8 mouse cellular contexts compared by ENCODE assay signal in the genomic region with DNA sequence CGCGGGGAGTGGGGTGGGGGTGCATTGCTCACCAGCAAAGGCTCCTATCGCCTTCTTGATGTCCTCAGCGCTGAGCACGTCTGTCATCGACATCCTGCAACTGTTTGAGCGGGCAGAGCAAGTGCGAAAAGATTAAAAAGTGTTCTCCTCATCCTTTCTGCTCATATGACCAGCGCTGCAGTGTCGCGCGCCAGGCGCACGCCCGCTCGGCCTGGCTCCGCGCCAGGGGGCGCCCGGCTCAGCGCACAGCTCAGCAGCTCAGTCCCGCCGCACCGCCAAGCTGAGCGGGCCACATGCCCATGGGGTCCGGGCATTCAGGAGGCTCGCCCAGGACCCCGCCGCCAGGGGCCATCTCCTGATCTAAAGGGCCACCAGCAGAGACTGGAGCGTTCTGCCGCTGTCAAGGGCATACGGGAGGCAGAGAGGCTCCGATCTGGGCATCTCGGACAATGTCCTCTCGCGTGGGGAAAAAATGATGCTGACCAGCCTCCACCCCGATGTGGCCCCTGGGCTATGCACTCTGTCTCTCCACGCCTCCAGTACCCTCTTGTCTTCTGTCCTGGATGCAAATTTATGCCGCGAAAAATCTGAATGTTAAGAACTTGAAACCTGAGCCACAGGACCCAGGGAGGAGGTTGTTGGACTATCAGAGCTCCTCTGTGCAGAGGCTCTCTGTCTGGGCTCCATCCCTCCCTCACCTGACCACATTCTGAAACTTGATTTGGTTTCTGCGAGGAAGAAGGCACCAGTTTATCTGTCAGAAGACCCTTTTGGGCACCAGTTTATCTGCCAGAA. TPM values are rescaled to one million over a fixed set of nuclear protein-coding genes. Genes with fewer than 3 reads are reported as not detected.
DNase-seq lines count a peak whose midpoint lies in the region; ATAC-seq and TF ChIP-seq lines count a peak whose summit lies in the region.

No protein-coding gene starts in this region.

- whole genome bisulfite sequencing in cerebellum, adult 2 months, result 2% methylated on average over 41 of the region's 41 CpGs
- WGBS in forebrain, embryonic 15.5 days, result under 1% methylated on average over 41 of the region's 41 CpGs
- WGBS in kidney, adult 2 months, result 3% methylated on average over 41 of the region's 41 CpGs
- WGBS in liver, embryonic 13.5 days (ENCODE audit: insufficient replicate concordance), result 3% methylated on average over 41 of the region's 41 CpGs

- peak; percentile 29 for DNase-seq in thymus, postnatal 14 days
- no peak for DNase-seq in thymus, postnatal 0 days (ENCODE audit: low spot score)
- DNase-seq in cerebellum, adult 2 months, result peak; percentile 67 to 68
- DNase-seq in kidney, adult 2 months, result peak; percentile 7
- no peak for DNase-seq in liver, embryonic 13.5 days
- peak; percentile 68 to 75 for DNase-seq in right cerebral cortex, postnatal 10 days (ENCODE audit: low spot score in 2 of 2)
- no peak for DNase-seq in T-cell, adult 2 months (ENCODE audit: low spot score)

- H3K4me1 ChIP-seq in cerebellum, adult 2 months (ENCODE audit: control insufficient read depth, insufficient read depth, low read length), result no peaks in the 10 kb centered on the region; the same call in 1 of the 2 replicates
- H3K4me1 ChIP-seq in forebrain, embryonic 15.5 days, result peaks cover 15% of the 10 kb centered on the region
- no peaks in the 10 kb centered on the region for H3K4me1 ChIP-seq in kidney, adult 2 months (ENCODE audit: control insufficient read depth, insufficient read depth, low read length)
- 0 out of 2 replicates have a peak, but pooled peaks cover 4% of the 10 kb centered on the region for H3K4me1 ChIP-seq in liver, embryonic 13.5 days (replicated peaks)

- no peak for TF ChIP-seq CTCF in cerebellum, adult 2 months (IDR thresholded peaks at IDR 0.05; ENCODE audit: borderline replicate concordance, insufficient read depth, low read depth, low read length)
- TF ChIP-seq CTCF in kidney, adult 2 months (conservative IDR thresholded peaks at IDR 0.05; ENCODE audit: insufficient read depth, insufficient read length, low read depth, low read length), result no peak

- H3K27me3 ChIP-seq in cerebellum, adult 2 months (ENCODE audit: control insufficient read depth, insufficient read depth, low read length), result peaks cover 1% of the 10 kb centered on the region; the same call in 1 of the 2 replicates
- peaks cover 15% of the 10 kb centered on the region for H3K27me3 ChIP-seq in forebrain, embryonic 15.5 days
- H3K27me3 ChIP-seq in kidney, adult 2 months (replicated peaks; ENCODE audit: control insufficient read depth, insufficient read depth, low read length), result no peaks in the 10 kb centered on the region
- H3K27me3 ChIP-seq in liver, embryonic 13.5 days, result peaks cover 60% of the 10 kb centered on the region

- H3K36me3 ChIP-seq in forebrain, embryonic 15.5 days, result no peaks in the 10 kb centered on the region
- no peaks in the 10 kb centered on the region for H3K36me3 ChIP-seq in kidney, adult 2 months (ENCODE audit: control insufficient read depth, insufficient read depth, low read length)
- H3K36me3 ChIP-seq in liver, embryonic 13.5 days, result no peaks in the 10 kb centered on the region

- H3K4me3 ChIP-seq in cerebellum, adult 2 months (replicated peaks; ENCODE audit: insufficient read depth, low read depth, low read length), result peak overlapping the region; percentile 37
- peak overlapping the region; percentile 36 for H3K4me3 ChIP-seq in forebrain, embryonic 15.5 days
- no peak overlapping the region for H3K4me3 ChIP-seq in kidney, adult 2 months (ENCODE audit: insufficient read depth, low read depth, low read length)
- 0 out of 2 replicates have a peak overlapping the region, but pooled peaks have one; percentile 18 for H3K4me3 ChIP-seq in liver, embryonic 13.5 days (replicated peaks)

- H3K9ac ChIP-seq in forebrain, embryonic 15.5 days (replicated peaks), result peak overlapping the region; percentile 39
- no peak overlapping the region for H3K9ac ChIP-seq in liver, embryonic 13.5 days

- peak overlapping the region; percentile 71 for H3K4me2 ChIP-seq in forebrain, embryonic 15.5 days (replicated peaks)
- H3K4me2 ChIP-seq in liver, embryonic 13.5 days, result peak overlapping the region; percentile 35

- TF ChIP-seq POLR2A in cerebellum, adult 2 months (IDR thresholded peaks at IDR 0.05; ENCODE audit: borderline replicate concordance, insufficient read depth, low read length), result 0 out of 2 replicates have a peak, but pooled peaks have one; percentile 12
- TF ChIP-seq POLR2A in kidney, adult 2 months (IDR thresholded peaks at IDR 0.05; ENCODE audit: low read depth, low read length), result no peak

- no peaks in the 10 kb centered on the region for H3K9me3 ChIP-seq in forebrain, embryonic 15.5 days
- no peaks in the 10 kb centered on the region for H3K9me3 ChIP-seq in liver, embryonic 13.5 days (replicated peaks)

- peak; percentile 82; the same call in 1 of the 2 replicates for ATAC-seq in forebrain, embryonic 15.5 days (replicated peaks)
- ATAC-seq in liver, embryonic 13.5 days (ENCODE audit: low read depth), result no peak

- no peak overlapping the region for H3K27ac ChIP-seq in cerebellum, adult 2 months (ENCODE audit: insufficient read depth, low read length)
- H3K27ac ChIP-seq in forebrain, embryonic 15.5 days (replicated peaks), result no peak overlapping the region
- no peak overlapping the region for H3K27ac ChIP-seq in kidney, adult 2 months (ENCODE audit: insufficient read depth, low read depth, low read length)
- H3K27ac ChIP-seq in liver, embryonic 13.5 days, result no peak overlapping the region

RNA-seq across cellular contexts. Expression of a gene that starts 1.9 kb away (rescaled TPM):
- polyA plus RNA-seq in thymus, postnatal 0 days (2015; fragmentation: Nextera tagmentation; extraction: Ambion mirVana), result 1.1 and 1.4 TPM in 2 replicates
- 1,013 and 1,016 TPM in 2 replicates for polyA plus RNA-seq in cerebellum, adult 2 months (2012; rRNA removed)
- polyA plus RNA-seq in forebrain, embryonic 15.5 days (2015; fragmentation: Nextera tagmentation; extraction: Ambion mirVana), result not detected in 2 replicates
- polyA plus RNA-seq in kidney, adult 2 months (2012; rRNA removed), result 16.8 and 53.3 TPM in 2 replicates
- not detected in 2 replicates for polyA plus RNA-seq in liver, embryonic 13.5 days (2015; fragmentation: Nextera tagmentation; extraction: Ambion mirVana)

RNA-seq across cellular contexts. Expression of a gene that starts 30.3 kb away (rescaled TPM):
- 85.2 and 87.5 TPM in 2 replicates for polyA plus RNA-seq in thymus, postnatal 0 days (2015; fragmentation: Nextera tagmentation; extraction: Ambion mirVana)
- 52.0 and 56.5 TPM in 2 replicates for polyA plus RNA-seq in cerebellum, adult 2 months (2012; rRNA removed)
- polyA plus RNA-seq in forebrain, embryonic 15.5 days (2015; fragmentation: Nextera tagmentation; extraction: Ambion mirVana), result 118 and 120 TPM in 2 replicates
- 46.2 and 64.2 TPM in 2 replicates for polyA plus RNA-seq in kidney, adult 2 months (2012; rRNA removed)
- 45.7 and 45.9 TPM in 2 replicates for polyA plus RNA-seq in liver, embryonic 13.5 days (2015; fragmentation: Nextera tagmentation; extraction: Ambion mirVana)

RNA-seq across cellular contexts. Expression of a gene that starts 40.4 kb away (rescaled TPM):
- 18.5 and 19.8 TPM in 2 replicates for polyA plus RNA-seq in thymus, postnatal 0 days (2015; fragmentation: Nextera tagmentation; extraction: Ambion mirVana)
- 0.77 and 0.84 TPM in 2 replicates for polyA plus RNA-seq in cerebellum, adult 2 months (2012; rRNA removed)
- 0.87 and 1.1 TPM in 2 replicates for polyA plus RNA-seq in forebrain, embryonic 15.5 days (2015; fragmentation: Nextera tagmentation; extraction: Ambion mirVana)
- polyA plus RNA-seq in kidney, adult 2 months (2012; rRNA removed), result 2.9 and 4.8 TPM in 2 replicates
- 26.4 and 35.3 TPM in 2 replicates for polyA plus RNA-seq in liver, embryonic 13.5 days (2015; fragmentation: Nextera tagmentation; extraction: Ambion mirVana)

Comparison
In these comparisons a context has a peak if more than half of its experiments do, and no peak if none do; other contexts are left out.
1. DNase-seq: peak in thymus, postnatal 14 days (single experiment), cerebellum, adult 2 months (2 of 2), kidney, adult 2 months (single experiment) and right cerebral cortex, postnatal 10 days (2 of 2); none in thymus, postnatal 0 days (single experiment), liver, embryonic 13.5 days (single experiment) and T-cell, adult 2 months (single experiment).